Mouse (Mus musculus) limb, embryonic 10.5 days (tissue): ENCODE measurements around the gene Bdkrb2. TPM values are rescaled to one million over a fixed set of nuclear protein-coding genes. Genes with fewer than 3 reads are reported as not detected.

ENCODE experiments used
- polyA plus RNA-seq: library from polyadenylated mRNA; unstranded; fragments of >200 nt; fragmentation: Nextera tagmentation; extraction: Ambion mirVana; gene quantifications from 2 replicates; pipeline ENCODE4 v1.2.1, GENCODE M21; 2016

Gene Bdkrb2
- polyA plus RNA-seq, 1 experiment from 2014 or later, result 0.93 TPM

Other genes with a start within 250 kb of the Bdkrb2 start
- gene Tunar, start 229.4 kb upstream of the Bdkrb2 start, polyA plus RNA-seq, result 0.23 and 0.26 TPM in 2 replicates
- gene D430019H16Rik, start 109.4 kb upstream of the Bdkrb2 start, polyA plus RNA-seq, result 1.3 and 2.0 TPM in 2 replicates
- not detected in 2 replicates for gene Bdkrb1, start 39.9 kb downstream of the Bdkrb2 start, polyA plus RNA-seq
- 36.8 and 41.2 TPM in 2 replicates for gene Gskip, start 121.6 kb downstream of the Bdkrb2 start, polyA plus RNA-seq
- 12.1 and 14.0 TPM in 2 replicates for gene Atg2b, start 122.0 kb downstream of the Bdkrb2 start, polyA plus RNA-seq
- gene Ak7, start 142.8 kb downstream of the Bdkrb2 start, polyA plus RNA-seq, result 0.05 and 0.09 TPM in 2 replicates
- gene Papola, start 221.5 kb downstream of the Bdkrb2 start, polyA plus RNA-seq, result 281 and 297 TPM in 2 replicates